Mouse (Mus musculus) liver, adult 2 months (tissue): Measurements from ENCODE around the gene Cad.

Experiments used
- CTCF ChIP-seq: fragments of 200-500 bp; IDR thresholded peaks from 2 replicates; pipeline ENCODE4 v1.5.1; 2011; ENCODE audit warnings: low read depth, low read length, control low read depth
- POLR2A ChIP-seq: fragments of 200-500 bp; IDR thresholded peaks from 2 replicates; pipeline ENCODE4 v1.6.1; 2011; ENCODE audit warnings: low read length, control low read depth; ENCODE audit not compliant: insufficient read depth; ENCODE audit errors: extremely low read depth

DNA sequence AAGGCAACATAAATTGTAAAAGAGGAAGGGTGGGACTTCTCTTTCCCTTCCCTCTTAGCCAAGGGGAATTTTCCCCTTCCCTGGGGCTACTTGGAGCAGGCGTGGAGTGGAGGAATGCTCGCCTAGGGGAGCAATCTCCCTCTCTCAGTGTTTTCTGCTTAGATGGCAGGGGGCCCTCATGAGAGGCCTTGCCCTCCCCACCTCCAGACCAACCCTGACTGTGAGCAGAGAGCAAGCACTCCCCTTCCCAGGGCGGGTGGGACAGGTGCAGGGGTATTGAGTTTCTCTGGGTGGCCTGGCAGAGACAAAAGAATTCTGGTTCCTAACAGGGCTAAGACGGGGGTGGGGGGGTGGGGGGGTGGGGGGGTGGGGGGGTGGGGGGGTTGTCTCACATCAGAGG, 31.3 kb upstream of the Cad start:
- TF ChIP-seq POLR2A, result no peak
- no peak for TF ChIP-seq CTCF
